Mouse (Mus musculus) liver, adult (tissue): Measurements from ENCODE around the gene Acot6.
"Not testable (repeated sequence)": the region's sequence is repeated elsewhere in the genome, so short reads cannot be mapped to it uniquely, and the experiment has no call there.

Experiments
- GATA4 ChIP-seq: IDR thresholded peaks from 2 replicates; pipeline ENCODE4 v1.6.1; 2014; ENCODE audit warnings: mild to moderate bottlenecking, low read length; ENCODE audit not compliant: insufficient replicate concordance

The Acot6 gene

GRCm38 (mm10) chr12:84100604-84101492, at the start of gene Acot6:
Gene Acot6 (plus strand): TSS chr12:84100654.
- not testable (repeated sequence) for TF ChIP-seq GATA4

- no peak for TF ChIP-seq GATA4
Measured at GRCm38 (mm10) chr12:84051937-84052474, 48.4 kb upstream of the Acot6 start, which contains the start of gene Acot3. Gene Acot3 (plus strand): TSS chr12:84052144.

- TF ChIP-seq GATA4: no peak
Measured at GRCm38 (mm10) chr12:84052609-84053008, 47.8 kb upstream of the Acot6 start.

- peak; percentile 89 for TF ChIP-seq GATA4
Measured at GRCm38 (mm10) chr12:84053173-84053572, 47.3 kb upstream of the Acot6 start.

- no peak for TF ChIP-seq GATA4
Measured at GRCm38 (mm10) chr12:84053679-84054391, 46.6 kb upstream of the Acot6 start.

GRCm38 (mm10) chr12:84060946-84061345, 39.5 kb upstream of the Acot6 start:
- no peak for TF ChIP-seq GATA4

GRCm38 (mm10) chr12:84062336-84062735, 38.1 kb upstream of the Acot6 start:
- TF ChIP-seq GATA4: no peak

- no peak for TF ChIP-seq GATA4
Measured at GRCm38 (mm10) chr12:84063228-84063627, 37.2 kb upstream of the Acot6 start.

GRCm38 (mm10) chr12:84063833-84064232, 36.6 kb upstream of the Acot6 start:
- TF ChIP-seq GATA4: no peak

- TF ChIP-seq GATA4: no peak
Measured at GRCm38 (mm10) chr12:84064621-84065020, 35.8 kb upstream of the Acot6 start.

- TF ChIP-seq GATA4: no peak
Measured at GRCm38 (mm10) chr12:84067752-84068151, 32.7 kb upstream of the Acot6 start.

GRCm38 (mm10) chr12:84068296-84068695, 32.2 kb upstream of the Acot6 start:
- TF ChIP-seq GATA4: no peak

GRCm38 (mm10) chr12:84068986-84069385, 31.5 kb upstream of the Acot6 start, which contains the start of gene Acot5:
Gene Acot5 (plus strand): TSS chr12:84069325.
- no peak for TF ChIP-seq GATA4

- TF ChIP-seq GATA4: no peak
Measured at GRCm38 (mm10) chr12:84071696-84072095, 28.8 kb upstream of the Acot6 start.

- TF ChIP-seq GATA4: no peak
Measured at GRCm38 (mm10) chr12:84077371-84077990, 23.0 kb upstream of the Acot6 start.
